Mouse (Mus musculus) WW6 (cell line): Measurements from ENCODE around the gene Cfhr1.

Experiments
- DNase-seq: peaks from one replicate; pipeline ENCODE4 v3.0.0-alpha.2; 2013; ENCODE audit warnings: low read depth, low spot score

Cfhr1 gene

DNA sequence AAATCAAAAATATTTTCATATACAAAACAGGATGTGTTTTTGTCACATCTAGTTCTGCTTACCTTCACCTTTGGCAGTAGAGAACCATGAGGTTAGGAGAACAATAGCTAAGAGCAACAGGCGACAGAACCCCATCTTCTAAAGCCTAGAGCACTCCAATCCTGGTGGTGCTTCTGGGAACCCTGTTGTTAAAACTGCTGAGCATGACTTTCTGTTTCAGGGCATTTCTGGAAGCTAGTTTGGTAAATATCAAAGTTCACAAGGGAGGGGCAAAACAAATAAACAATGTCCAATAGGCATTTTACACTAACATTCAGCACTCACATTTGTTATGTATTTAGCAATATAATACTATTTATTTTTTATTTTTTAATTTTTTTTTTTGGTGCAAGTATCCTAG is at the start of gene Cfhr1:
Gene Cfhr1, minus strand, starts transcription at position 249 of the 400 bp plus-strand sequence.
- DNase-seq, result no peak

DNA sequence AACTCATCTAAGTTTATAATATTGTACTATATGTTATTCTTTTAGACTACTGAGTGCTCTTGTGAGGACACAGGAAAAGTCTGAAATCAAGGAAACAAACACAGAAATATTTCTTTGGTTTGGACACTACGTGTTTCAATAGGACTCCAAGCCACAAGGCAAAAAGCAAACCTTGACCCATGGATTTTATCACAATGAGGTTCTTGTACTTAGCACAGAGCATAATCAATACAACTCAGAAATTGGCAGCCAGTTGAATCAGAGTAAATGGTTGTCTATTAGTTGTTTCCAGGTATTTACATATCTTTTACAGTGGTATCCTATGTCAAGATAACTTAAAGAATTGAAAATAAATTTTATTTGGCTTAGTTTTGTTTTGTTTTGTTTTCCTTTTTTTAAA is 8.8 kb downstream of the Cfhr1 start:
- DNase-seq, result no peak

DNA sequence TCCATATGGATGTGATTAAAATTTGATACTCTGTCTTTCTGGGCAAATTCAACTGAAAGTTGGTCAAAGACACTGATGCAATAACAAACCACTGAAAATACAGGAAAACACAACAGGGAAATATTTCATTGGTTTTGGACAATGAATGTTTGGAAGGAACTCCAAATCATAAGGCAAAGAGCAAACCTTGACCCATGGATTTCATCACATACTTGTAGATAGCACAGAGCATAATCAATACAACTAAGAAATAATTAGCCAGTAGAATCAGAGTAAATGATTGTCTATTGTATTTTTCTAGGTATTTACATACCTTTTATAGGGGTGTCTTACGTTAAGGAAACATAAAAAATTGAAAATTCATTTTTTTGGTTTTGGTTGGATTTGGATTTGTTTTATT is 11.5 kb downstream of the Cfhr1 start:
- DNase-seq, result no peak

DNA sequence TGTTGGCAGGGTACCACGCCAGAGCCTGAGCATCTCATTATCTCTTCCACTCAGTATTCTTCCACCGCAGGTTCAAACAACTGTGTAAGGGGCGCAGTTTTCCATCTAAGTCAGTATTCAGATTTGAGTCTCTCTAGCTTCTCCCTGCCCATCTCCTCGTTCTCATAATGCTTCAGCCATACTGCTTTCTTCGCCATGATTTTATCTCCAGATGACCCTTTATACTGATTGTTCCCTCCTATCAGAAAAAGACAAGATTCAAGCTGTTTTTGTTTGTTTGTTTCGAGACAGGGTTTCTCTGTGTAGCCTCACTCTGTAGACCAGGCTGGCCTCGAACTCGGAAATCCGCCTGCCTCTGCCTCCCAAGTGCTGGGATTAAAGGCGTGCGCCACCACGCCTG is 45.5 kb downstream of the Cfhr1 start:
- no peak for DNase-seq

DNA sequence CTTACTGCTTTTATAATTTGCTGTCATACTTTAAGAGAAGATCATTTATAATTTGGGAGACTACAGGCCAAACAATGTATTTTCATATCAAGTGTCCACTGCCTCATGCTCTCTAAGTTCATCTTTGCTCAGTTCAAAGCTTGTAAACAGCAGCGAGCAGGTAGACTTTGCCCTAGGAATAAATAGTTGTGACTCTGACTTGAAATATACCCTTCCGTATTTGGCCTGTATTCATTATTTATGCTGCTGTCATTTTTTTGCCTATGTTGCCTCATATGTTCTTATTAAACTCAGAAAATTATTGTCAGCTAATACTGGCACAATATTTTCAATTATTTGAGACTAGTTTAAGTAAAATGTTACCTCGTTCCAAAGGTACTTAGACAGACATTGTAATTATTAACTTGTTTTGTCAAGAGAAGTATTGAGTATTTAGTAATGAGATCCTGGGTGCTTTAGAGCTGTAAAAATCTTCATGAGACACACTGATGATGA is 58.8 kb downstream of the Cfhr1 start, which contains the start of gene F13b:
Gene F13b, plus strand, starts transcription at position 445 of the 495 bp plus-strand sequence.
- DNase-seq, result no peak

DNA sequence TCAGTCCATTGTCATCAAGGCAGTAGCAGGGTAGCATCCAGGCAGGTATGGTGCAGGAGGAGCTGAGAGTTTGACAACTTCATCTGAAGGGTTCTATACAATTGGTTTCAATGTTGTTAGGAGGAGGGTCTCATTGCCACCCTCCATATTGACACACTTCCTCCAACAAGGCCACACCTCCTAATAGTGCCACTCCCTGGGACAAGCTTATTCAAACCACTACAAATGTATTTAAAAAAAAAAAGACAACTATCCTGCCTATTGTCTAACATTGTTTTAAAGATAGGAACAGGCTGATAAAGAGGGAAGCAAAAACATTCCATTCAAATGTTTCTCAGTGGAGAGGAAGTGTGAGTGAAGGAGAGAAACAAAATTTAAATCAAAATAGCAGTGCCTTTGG is 60.3 kb downstream of the Cfhr1 start:
- no peak for DNase-seq
